Mouse (Mus musculus) kidney, postnatal 25 days (tissue): ENCODE data around the gene Flywch2.
"Not testable (repeated sequence)": the region's sequence is repeated elsewhere in the genome, so short reads cannot be mapped to it uniquely, and the experiment has no call there.

Experiments
- DNase-seq, 2 experiments: peaks; one replicate each; pipeline ENCODE4 v3.0.0; 2021; ENCODE audit warnings: mixed read lengths in 2 of 2

Gene Flywch2

DNA sequence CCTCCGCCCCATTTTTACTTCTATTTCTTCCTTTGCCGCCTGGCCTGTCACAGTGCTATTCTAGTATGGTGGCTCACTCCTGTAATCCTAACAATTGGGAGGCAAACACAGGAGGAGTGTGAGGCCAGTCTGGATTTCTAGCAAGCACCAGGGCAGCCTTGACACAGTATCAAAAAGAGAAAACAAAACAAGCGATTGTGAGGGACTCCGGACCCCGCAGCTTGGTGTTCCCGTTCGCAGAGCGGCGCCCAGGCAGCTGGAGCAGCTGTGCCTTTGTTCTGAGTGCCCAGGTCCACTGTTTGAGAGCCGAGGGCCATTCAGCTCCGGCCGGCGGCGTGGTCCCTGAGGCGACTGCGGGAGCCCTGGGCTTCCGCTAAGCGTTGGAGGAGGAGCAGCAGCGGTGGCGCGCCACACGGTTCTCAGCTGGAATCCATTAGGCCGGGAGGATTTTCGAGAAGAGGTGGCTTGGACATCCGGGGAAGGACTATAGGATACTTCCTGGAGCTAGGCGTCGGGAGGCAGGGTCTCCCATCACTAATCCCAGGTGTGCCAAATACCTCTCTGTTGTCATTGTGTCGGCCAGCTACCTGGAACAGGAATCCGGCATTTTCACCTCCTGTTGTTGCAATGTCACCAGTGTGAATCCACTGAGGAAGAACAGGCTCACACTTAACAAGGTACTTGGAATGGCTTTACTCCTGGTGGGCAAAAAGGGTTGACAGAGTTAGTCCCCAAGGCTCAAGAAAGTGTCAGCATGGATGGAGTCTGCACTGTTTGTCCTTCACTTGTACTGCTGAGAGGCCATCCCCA lies 4.6 kb upstream of the Flywch2 start, which contains the start of gene Srrm2:
Gene Srrm2, plus strand, starts transcription at position 264 of the 810 bp plus-strand sequence.
- peak; percentile 67 to 71 for DNase-seq

DNA sequence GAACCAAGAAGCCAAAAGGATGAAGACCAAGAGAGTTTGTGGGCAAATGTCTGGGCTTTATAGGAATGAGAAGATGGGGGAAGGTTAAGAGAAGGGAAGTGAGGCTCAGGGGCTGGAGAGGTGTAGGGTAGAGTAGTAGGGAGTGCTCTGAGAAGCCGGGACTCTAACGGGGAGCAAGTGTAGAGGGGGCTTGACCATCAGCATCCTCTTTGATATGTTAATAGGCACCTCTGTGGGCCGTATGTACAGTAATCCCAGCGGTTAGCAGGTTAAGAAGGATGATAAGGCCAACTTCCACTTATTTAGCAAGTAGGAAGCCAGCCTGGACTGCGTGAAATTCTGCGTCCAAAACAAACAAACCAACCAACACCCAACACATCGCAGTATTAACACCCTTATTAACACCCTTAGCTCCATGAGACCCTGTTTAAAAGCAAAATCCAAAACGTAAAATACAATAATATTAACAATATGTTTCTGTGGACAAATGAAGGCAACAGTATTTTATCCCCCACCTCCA lies 3.9 kb upstream of the Flywch2 start:
- no peak for DNase-seq

DNA sequence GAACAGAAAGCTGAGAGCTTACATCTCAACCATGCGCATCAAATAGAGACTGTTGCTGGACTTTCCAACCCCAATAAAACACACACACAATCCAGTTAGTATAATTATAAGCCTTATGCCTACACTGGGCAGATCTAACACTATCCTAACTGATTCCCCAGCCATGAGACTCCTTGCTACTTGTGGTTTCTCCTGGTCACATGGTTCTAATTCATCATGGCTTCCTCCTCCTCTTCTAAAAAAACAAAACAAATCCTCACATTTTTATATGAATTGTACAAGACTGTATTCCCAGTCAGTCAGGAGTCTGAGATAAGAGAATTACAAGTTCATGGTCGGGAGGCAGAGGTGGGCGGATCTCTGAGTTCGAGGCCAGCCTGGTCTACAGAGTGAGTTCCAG lies 3.1 kb upstream of the Flywch2 start:
- DNase-seq, result no peak

DNA sequence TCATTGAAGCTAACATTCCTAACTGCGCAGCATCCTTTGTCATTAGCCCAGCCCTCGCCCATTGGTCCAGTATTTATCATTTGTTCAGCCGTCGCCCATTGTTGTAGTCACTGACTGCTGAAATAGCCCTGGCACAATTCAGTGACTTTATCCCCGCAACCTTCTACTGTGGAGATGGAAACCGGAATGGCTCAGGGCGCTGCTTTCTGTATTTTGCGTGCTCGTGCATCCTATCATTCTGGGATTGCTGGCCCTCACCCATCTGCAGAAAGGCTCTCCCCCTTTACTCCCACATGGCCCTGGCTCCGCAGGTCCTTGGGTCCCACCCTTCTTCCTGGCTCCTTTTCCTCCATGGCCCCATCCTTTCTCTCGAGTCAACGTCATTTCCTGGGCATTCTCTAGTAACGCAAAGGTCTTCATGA lies 640 bp upstream of the Flywch2 start:
- no peak for DNase-seq

DNA sequence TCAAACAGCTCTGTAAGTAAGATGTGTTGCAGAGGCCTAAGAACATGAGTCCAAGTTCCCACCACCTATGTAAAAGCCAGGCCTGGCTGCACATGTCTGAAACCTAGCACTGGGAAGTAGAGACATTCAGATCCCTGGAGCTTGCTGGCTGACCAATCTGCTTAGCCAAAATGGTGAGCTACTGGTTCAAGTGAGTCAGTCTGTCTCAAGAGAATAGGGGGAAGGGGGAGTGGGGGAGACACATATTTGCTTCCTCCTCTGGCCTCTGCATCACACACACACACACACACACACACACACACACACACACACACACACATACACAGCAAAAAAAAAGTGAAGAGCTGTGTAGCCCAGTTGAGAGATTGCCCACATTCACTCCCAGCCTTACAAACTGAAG lies 2.5 kb downstream of the Flywch2 start:
- no peak for DNase-seq

DNA sequence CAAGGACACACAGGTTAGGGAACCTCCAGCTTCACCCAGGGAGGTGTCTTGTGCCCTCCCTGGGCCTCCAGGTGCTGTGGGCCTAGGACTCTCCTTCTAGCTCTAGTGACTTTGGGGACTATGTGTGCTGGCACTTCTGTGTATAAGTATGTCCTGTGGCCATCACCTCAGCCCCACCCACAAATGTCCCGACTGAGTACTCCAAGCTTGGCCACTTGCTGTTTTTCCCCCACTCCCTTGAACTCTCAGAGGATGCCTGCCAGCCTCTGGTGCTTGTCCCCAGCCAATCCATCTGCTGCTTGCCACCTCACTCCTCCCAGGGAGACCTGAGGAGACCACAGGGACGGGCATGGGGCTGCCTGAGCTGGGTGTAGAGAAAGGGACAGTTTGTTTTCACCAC lies 7.4 kb downstream of the Flywch2 start:
- no peak for DNase-seq

DNA sequence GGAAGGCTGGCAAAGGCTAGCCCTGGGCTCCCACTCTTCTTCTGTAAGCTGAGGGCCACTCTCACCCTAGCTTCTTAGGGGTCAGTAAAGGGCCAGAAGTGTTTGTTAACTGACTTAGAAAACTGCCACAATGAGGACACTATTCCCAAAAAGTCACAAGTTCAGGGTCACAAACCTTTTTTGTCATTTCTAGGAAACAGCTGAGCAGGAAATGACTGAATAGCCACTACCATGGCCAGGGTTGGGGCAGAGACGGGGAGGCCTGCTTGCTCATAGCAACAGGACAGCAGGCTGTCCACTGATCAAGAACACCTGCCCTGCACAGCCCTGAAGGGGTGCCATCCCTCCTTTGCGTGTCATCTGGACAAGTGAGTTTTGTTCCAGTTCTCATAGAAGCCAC lies 8.7 kb downstream of the Flywch2 start:
- DNase-seq, result peak in 1 of 2 experiments; percentile 15

DNA sequence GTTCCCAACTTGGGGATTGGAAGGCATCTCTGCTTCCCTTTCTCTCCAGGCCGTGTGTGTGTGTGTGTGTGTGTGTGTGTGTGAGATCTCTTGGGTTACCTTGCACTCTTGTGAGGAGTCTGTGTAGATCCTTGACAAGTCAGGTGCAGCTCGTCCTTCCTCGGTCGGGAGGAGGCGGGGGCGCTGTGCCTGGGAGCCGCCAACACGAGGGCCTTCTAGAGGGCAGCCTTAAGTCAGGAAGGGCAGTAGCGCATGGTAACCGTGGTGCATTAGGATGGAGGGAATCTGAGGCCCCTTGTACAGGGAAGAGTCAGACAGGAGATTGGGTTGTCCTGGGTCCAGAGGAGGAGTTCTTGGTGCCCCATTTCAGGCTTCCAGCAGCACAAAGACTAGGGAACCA lies 9.7 kb downstream of the Flywch2 start:
- no peak for DNase-seq

DNA sequence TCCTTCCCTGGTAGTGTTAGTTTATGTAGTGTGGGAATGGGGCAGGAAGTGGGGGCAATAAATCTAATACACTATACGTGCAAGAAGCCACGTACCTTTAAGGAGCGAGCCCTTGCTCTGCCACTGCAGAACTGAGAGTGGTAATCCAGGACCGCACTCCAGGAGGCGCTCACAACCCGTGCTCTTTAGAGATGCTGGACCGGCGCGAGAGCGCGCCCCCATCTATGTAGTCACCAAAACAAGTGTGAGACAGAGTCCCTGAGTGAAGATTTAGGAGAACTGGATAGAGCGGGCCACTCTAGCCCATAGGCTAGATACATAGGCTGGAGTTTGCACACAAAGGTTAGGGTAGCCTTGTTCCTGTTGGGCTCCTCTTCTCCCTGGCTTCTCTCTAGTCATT lies 11.8 kb downstream of the Flywch2 start:
- peak; percentile 90 to 92 for DNase-seq

DNA sequence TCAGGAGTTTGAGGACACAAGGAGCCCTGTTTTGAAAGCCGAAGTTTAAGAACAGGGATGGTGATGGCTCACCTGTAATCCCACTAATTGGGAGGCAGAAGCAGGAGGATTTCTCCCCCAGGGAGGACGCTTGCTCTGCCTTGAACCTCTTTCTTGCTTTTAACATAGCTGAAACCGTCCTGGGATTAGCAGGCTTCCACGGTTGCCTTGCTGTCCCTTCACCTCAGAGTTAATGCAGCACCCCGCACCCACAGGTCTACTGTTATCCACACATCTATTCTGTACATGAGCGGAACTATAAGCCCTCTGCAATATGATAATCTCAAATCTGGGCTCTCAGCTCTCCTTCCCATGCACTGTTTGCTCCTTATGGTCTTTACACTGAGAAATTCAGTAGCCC lies 12.2 kb downstream of the Flywch2 start:
- DNase-seq, result no peak

DNA sequence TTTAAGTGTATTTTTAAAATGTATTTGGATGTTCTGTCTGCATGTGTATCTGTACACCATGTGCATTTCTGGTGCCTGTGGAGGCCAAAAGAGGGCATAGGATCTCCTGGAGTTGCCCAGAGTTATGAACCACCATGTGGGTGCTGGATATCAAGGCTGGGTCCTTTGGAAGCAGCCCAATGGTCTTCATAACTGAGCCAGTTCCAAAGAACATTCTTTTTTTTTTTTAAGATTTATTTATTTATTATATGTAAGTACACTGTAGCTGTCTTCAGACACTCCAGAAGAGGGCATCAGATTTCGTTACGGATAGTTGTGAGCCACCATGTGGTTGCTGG lies 13.7 kb downstream of the Flywch2 start:
- not testable (repeated sequence) for DNase-seq

DNA sequence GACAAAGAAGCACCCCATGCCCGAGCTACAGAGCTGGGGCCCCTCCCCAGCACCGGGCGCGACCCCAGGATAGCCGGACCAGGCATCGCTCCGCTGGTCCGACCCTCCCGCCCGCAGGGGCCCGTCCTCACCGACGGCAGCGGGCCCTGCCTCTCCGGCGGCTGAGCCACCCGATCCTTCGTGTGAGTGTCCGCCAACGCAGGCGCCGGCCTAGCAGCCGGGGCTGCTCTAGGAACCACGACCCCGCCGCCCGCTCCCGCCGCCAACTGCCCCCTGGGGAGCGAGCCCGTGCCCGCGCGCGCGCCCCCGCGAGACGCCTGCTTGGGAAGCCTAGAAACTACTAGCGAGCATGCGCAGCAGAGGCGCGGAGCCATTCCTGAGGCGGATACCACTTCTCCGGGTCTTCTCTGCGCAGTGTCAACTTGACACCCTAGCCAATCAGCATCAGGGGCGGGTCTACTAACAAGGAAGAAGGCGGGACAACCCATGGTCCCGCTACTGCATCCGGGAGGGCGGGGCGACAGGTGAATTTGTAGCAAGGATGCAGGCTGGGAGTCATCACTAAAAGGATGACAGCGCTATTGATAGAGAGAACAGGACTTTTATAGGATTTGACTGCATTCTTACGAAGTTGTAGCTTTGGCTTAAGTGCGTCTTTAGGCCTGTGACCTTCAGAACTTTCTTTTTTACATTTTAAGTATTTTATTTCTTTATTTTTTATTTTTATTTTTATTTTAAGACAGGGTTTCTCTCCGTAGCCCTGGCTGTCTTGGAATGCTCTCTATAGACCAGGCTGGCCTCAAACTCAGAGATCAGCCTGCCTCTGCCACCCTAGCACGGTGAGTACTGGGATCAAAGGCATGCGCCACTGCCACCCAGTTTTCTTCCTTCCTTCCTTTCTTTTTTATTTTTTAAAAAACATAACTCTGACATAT lies 14.3 kb downstream of the Flywch2 start, which contains the start of gene Flywch1:
Gene Flywch1, minus strand, starts transcription at position 319 of the 935 bp plus-strand sequence.
- DNase-seq, result peak; percentile 99

DNA sequence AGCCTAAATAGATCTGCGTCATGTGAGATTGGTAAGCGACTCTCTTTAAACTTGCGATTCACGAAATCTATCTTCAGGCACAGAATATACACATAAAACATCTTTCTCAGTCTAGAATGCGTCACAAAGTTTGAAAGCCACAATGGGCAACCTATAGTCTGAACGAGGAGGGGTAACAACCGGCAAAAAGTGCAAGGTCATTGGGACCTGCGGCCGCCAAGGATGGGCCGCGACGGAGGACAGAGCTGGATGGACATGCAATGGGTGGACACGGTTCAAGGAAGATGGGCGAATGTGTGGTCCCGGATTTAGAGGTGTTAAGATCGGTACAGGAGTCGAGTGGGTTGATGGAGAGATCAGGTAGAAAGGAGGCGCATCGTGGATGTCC lies 15.0 kb downstream of the Flywch2 start:
- peak in 1 of 2 experiments; percentile 23 for DNase-seq

DNA sequence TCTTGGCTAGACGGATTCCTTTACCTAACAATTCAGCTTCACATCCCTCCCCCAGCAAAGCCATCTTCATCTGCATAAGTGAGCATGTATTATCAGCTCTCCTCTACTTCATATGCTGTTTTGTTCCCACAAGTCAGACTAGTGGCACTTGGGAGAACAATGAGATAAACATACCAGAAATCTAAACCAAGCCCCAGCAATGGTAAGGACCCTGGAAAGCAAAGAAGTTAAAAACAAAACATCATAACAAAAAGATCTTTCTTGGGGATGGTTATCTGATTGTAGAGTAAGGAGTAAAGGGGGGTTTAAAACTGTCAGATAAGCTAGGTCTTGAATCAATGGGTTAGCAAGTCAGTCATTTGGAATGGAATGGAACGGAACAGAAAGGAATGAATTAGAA lies 15.4 kb downstream of the Flywch2 start:
- no peak for DNase-seq

DNA sequence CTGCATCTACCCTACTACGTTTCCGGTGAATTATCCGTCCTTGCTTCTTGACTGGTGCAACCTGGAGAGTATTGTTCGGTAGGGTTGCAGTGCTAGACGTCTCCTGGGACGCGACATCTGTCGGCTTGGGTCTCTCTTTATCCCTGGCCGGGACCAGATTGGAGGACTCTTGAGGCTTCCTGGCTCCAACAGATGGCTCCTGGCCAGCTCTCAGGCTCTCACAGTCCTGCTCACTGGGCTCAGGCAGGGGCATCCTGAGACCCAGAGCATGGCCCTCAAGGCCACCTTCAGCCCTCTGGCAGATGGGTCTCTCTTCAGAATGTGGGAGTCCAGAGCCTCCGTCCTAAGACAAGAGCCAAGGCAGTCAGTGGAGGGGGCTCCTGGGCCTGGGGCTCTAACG lies 22.9 kb downstream of the Flywch2 start:
- no peak for DNase-seq

DNA sequence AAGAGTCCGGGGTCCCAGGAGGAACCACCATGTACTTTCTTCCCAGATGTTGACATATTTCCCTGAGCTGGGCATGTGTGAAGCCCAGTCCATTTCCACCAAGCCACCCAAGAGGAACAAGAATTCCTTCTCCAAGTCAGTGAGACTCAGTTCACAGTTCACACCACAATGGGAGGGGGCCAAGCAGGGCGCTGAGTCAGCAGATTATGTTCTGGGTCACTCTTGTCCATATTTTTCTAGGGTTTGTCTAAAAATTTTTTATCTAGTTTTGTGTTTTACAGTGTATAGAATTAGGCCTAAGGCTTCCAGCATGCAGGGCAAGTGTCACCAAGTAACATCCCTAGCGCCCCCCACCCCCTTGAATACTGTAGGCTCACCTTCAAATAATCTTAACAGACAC lies 24.7 kb downstream of the Flywch2 start:
- DNase-seq, result no peak

DNA sequence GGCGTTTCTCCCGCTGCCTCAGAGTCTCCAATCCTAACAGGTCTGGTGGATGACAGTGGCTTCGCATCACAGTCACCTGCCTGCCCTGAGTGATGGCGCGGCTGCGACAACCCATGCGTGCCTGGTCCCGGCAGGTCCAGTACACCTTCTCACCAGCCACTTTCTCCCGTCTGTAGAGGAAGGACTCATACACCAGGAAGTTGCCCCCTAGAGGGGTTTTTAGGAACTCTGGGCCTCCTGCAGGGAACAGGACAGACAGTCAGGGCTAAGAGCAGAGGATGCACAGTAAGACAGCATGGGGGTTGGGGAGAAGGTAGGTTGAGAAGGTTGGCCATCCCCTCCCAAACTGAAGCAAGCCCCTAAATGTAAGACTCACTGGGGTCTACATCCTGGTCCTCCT lies 25.6 kb downstream of the Flywch2 start:
- DNase-seq, result no peak

DNA sequence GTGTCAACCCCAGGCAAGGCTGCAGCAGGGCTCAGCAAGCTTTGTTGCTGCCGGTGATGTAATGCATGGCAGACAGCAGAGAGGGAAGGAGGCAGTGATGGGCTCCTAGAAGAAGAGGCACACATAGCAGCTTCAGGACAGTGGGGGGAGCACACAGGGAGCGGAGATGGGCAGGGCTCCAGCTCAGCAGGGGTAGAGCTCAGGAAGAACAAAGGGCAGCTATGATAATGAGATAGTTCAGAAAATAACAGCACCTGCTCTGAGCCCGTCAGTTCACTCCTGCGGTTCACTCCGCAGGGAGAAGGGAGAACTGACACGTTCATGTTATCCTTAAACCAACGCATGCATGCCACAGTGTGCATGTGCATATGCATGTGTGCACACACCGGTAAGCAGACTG lies 27.1 kb downstream of the Flywch2 start:
- peak in 1 of 2 experiments; percentile 21 for DNase-seq

DNA sequence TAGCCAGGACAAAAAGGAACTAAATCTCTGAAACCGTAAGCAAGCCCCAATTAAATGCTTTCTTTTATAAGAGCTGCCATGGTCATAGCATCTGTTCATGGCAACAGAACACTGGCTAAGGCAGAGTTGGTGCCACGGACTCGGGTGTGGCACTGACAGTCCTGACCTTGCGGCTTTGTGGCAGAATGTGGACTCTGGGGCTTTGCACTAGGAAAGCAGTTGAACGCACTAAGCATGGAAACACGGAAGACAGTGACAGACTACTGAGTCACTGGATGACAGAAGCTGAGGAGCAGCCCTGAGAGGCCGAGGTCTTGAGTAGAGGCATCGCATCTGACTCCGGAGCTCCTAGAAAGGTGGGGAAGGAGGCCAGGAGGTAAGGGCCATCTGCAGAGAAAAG lies 28.3 kb downstream of the Flywch2 start:
- no peak for DNase-seq

DNA sequence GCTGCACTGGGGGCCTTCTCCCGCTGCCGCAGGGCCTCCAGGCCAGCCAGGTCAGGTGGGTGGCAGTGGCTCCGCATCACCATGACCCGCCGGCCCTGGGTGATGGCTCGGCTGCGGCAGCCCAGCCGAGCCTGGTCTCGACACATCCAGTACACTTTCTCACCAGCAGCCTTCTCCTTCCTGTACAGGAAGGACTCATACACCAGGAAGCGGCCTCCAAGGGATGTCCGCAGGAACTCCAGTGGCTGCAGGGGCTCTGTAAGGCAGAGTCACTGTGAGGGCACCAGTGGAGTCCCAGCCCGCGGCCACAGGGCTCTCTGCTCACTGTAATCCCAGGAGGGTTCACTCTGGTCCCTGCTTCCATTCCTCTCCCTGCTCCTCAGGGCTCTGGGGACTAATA lies 30.2 kb downstream of the Flywch2 start:
- peak; percentile 33 to 70 for DNase-seq

DNA sequence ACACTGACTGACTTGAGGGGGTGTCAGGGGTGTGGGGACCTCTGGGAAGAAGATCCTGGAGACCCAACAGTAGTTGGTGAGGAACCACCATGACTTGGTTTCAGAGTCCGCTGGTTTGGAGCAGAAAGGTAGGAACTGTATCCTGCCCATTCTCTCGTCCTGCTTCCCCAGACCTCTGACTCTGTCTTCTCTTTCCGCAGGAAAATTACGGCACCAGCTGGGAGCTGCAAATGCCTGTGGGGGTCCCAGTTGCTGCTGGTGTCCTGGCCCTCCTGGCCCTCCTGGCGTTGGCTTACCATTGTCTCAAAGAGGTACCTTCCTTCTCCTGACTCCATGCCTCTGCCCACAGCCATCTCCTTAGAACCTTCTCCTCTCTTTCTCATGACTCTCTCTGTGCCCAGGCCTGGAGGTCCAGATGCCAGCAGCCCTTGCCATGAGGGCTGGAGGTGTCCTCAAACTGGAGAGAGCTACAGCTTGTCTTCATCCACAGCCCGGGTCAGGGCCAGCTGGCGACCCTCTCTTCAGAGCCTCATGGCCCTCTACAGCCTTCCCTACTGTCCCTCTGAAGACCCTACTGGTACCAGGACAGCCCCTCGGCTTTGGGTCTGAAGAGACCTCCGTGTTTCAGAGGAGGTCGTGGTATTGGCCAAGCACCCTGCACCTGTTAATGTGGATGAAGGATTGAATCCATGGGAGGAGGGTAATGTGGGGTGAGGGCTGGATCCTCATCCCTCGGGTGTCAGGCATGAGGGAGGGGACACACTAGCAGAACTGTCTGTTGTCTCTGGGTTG lies 36.3 kb downstream of the Flywch2 start:
- no peak for DNase-seq

DNA sequence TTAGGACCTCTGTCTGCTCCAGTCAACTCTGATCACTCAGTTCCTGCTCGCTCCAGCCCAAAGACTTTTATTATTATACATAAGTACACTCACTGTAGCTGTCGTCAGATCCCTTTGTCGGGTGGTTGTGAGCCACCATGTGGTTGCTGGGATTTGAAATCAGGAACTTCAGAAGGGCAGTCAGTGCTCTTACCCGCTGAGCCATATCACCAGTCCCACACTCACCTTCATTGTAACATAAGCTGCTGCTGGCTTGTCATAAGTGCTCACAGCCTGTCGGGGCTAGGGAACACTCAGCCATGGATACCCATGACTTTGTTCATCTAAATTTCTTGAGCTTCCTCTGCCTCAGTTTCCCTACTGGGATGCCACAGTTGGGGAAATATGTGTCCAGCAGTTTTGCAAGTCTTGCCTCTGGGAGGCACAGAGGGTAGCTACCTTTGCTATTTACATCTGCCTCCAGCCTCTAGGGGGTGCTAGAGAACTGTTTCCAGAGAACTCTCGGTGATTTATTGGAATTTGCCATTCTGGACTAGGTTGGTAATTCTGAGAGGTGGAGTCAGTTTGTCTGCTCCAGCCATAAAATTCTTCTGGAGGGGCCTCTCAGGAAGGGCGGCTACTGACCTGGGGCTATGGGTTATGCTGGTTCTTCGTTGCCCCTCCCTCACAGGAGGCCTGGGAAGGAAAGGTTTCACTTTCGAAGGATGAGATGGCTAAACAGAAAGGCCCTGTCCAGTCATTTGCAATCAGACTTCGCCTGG lies 37.1 kb downstream of the Flywch2 start:
- DNase-seq, result peak; percentile 83 to 91
